Mouse (Mus musculus) monocyte, adult 5-6 weeks (primary cell): Measurements from ENCODE around the gene Gm21060. TPM values are rescaled to one million over a fixed set of nuclear protein-coding genes. Genes with fewer than 3 reads are reported as not detected.

Experiments used
- total RNA-seq: library from RNA; stranded (forward); fragments of 200-1000, 200-491, 200-594 nt; gene quantifications from 3 replicates; pipeline ENCODE4 v1.2.3, GENCODE M21; 2017

Gm21060 gene
- total RNA-seq, 1 experiment from 2014 or later = not detected

Other genes starting within 250 kb of the Gm21060 start
- gene Zfp950, start 156.2 kb downstream of the Gm21060 start, total RNA-seq = 44.0 to 64.0 TPM (median 54.8 TPM) in 3 replicates
- not detected in 3 replicates for gene Gm7102, start 120.8 kb downstream of the Gm21060 start, total RNA-seq
- gene Gm6020, start 113.2 kb downstream of the Gm21060 start, total RNA-seq = not detected in 3 replicates
- gene Csf2ra, start 68.6 kb downstream of the Gm21060 start, total RNA-seq = 128 to 198 TPM (median 148 TPM) in 3 replicates